Mouse (Mus musculus) urinary bladder, adult 2 months (tissue): ENCODE measurements around the gene Hoxa13. TPM values are rescaled to one million over a fixed set of nuclear protein-coding genes. Genes with fewer than 3 reads are reported as not detected.

ENCODE experiments used
- DNase-seq: peaks from one replicate; pipeline ENCODE4 v3.0.0; 2022; ENCODE audit warnings: low spot score
- polyA plus RNA-seq: library from polyadenylated mRNA; depleted of rRNA; stranded (reverse); fragments of >200 nt; gene quantifications from 2 replicates; pipeline ENCODE4 v1.2.3, GENCODE M21; 2012

The Hoxa13 gene
- polyA plus RNA-seq, 1 experiment, result 32.5 TPM

GRCm38 (mm10) chr6:52224895-52225611, 35.6 kb downstream of the Hoxa13 start:
- DNase-seq, result peak; percentile 30

- DNase-seq, result peak; percentile 44
These were observed 36.5 kb downstream of the Hoxa13 start for GRCm38 (mm10) chr6:52223939-52224760.

GRCm38 (mm10) chr6:52222729-52223128, 38.0 kb downstream of the Hoxa13 start:
- no peak for DNase-seq

GRCm38 (mm10) chr6:52221993-52222685, 38.5 kb downstream of the Hoxa13 start:
- no peak for DNase-seq

- peak; percentile 90 for DNase-seq
These were observed 39.2 kb downstream of the Hoxa13 start, which contains the start of gene Hoxa7 for GRCm38 (mm10) chr6:52221337-52221992. Gene Hoxa7, minus strand, starts transcription at chr6:52221854.

- no peak for DNase-seq
These were observed 39.8 kb downstream of the Hoxa13 start for GRCm38 (mm10) chr6:52220865-52221310.

- peak; percentile 62 for DNase-seq
These were observed 40.4 kb downstream of the Hoxa13 start for GRCm38 (mm10) chr6:52220003-52220864.

- no peak for DNase-seq
These were observed 41.3 kb downstream of the Hoxa13 start for GRCm38 (mm10) chr6:52219234-52219942.

- DNase-seq, result no peak
These were observed 42.0 kb downstream of the Hoxa13 start for GRCm38 (mm10) chr6:52218643-52219215.

- DNase-seq, result no peak
These were observed 42.6 kb downstream of the Hoxa13 start for GRCm38 (mm10) chr6:52217895-52218642.

- peak; percentile 88 for DNase-seq
These were observed 43.3 kb downstream of the Hoxa13 start for GRCm38 (mm10) chr6:52217459-52217768.

- peak; percentile 66 for DNase-seq
These were observed 43.8 kb downstream of the Hoxa13 start for GRCm38 (mm10) chr6:52216691-52217458.

GRCm38 (mm10) chr6:52215771-52216535, 44.7 kb downstream of the Hoxa13 start:
- DNase-seq, result peak; percentile 29

- no peak for DNase-seq
These were observed 45.6 kb downstream of the Hoxa13 start for GRCm38 (mm10) chr6:52215070-52215469.

- DNase-seq, result no peak
These were observed 46.4 kb downstream of the Hoxa13 start for GRCm38 (mm10) chr6:52214271-52214670.

- peak; percentile 80 for DNase-seq
These were observed 47.3 kb downstream of the Hoxa13 start, which contains the start of the genes Hoxa3 and Gm28308 for GRCm38 (mm10) chr6:52213119-52213986. Gene Hoxa3, minus strand, starts transcription at chr6:52213336. Gene Gm28308, minus strand, starts transcription at chr6:52213339.
